Mouse (Mus musculus) urinary bladder, postnatal 14 days (tissue): ENCODE results near the gene Plin3.

ENCODE experiments used
- DNase-seq: peaks from one replicate; pipeline ENCODE4 v3.0.0; 2021; ENCODE audit warnings: low spot score

Plin3 gene

GRCm38 (mm10) chr17:56241541-56242401 lies 50.9 kb downstream of the Plin3 start:
- peak; percentile 95 for DNase-seq

DNA sequence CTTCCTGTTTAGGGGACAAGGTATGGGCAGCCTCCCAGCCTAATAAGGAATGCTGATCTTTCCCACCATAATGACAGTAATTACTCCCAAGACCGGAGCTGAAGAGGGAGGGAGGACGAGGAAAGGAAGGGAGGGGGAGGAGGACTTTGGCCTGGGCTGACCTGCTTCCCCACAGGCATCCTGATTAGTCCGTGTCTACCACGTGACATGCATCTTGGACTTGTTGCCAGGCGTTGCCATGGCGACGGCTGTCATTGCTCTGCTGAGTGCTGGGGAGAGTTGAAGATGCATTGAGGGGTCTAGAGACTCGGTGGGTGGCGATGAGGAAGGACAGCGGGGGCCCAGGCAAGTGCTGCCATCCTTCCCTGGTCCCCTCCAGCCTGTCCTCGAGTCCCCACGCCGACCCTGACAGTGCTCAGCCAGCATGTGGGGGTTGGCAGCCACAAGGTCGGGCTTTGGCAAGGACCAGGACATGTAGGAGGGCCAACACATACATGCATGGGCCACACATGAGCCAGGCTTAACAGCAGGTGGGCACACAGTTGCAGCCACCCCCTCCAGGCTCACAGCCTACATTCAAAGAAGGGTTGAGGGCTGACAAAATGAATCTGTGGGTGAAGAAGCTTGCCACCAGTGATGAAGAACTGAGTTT lies 58.7 kb downstream of the Plin3 start:
- DNase-seq, result no peak

DNA sequence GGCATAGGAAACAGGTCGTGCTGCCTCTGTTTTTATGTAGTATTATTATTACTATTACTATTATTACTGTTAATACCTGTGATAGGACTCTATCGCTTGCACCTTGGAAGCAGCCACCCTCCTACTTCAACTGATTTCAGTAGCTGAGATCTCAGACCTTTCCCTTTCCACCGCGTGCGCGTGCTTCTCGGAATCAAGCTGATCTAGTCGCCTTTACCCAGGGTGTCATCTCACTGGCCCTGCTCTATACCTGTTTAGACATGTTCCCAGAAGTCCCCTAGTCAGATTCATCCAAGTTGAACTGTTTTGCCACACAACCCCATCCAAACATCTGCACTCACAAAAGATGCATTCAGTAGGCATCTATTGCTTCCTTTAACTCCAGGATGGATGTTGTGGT lies 59.3 kb downstream of the Plin3 start:
- DNase-seq, result no peak

DNA sequence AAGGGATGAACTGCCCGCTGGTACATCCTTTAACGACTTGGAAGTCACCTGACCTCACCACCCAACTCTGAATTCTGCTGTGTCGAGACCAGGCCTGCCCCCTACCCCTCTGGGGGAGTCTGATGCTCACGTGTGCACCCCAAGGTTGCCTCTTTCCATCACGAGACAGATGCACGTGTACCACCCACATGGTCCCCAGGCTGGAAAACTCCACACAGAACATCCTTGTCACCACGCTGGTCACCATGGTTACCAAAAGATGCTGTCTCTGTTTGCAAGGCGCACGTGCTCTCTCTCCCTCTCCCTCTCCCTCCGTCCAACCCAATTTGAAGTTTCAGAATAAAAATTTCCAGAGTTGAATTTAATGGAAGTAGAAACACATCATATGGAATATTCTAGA lies 62.7 kb downstream of the Plin3 start:
- no peak for DNase-seq
